Mouse (Mus musculus) lung, embryonic 14.5 days (tissue): ENCODE results near the gene Slc35e3. TPM values are rescaled to one million over a fixed set of nuclear protein-coding genes. Genes with fewer than 3 reads are reported as not detected.

Experiments used
- ATAC-seq: fragments of 200-750 bp; cut with Nextera tagmentation; 2 replicates; pipeline ENCODE4 v1.8.0; 2017; ENCODE audit warnings: mild to moderate bottlenecking, moderate TSS enrichment, moderate library complexity; ENCODE audit not compliant: insufficient read depth
- DNase-seq: peaks from one replicate; pipeline ENCODE4 v3.0.0-alpha.2; 2015
- H3K27ac ChIP-seq: fragments of 300-500 bp; sonication (generic); 2 replicates; pipeline ENCODE4 v1.5.1; 2014; ENCODE audit warnings: low read depth, mild to moderate bottlenecking, moderate library complexity
- H3K27me3 ChIP-seq: fragments of 300-500 bp; sonication (generic); 2 replicates; pipeline ENCODE4 v1.6.1; 2014; ENCODE audit warnings: low read length, control low read depth; ENCODE audit not compliant: insufficient read depth
- H3K36me3 ChIP-seq: fragments of 300-500 bp; sonication (generic); 2 replicates; pipeline ENCODE4 v1.6.1; 2014; ENCODE audit warnings: control low read depth; ENCODE audit not compliant: insufficient read depth
- H3K4me1 ChIP-seq: fragments of 300-500 bp; sonication (generic); 2 replicates; pipeline ENCODE4 v1.6.1; 2014; ENCODE audit warnings: antibody characterized with exemption, control low read depth; ENCODE audit not compliant: insufficient read depth
- H3K4me2 ChIP-seq: fragments of 300-500 bp; sonication (generic); 2 replicates; pipeline ENCODE4 v1.6.1; 2014; ENCODE audit warnings: mild to moderate bottlenecking
- H3K4me3 ChIP-seq: fragments of 300-500 bp; sonication (generic); 2 replicates; pipeline ENCODE4 v1.5.1; 2014; ENCODE audit warnings: low read depth, low read length
- H3K9ac ChIP-seq: fragments of 300-500 bp; sonication (generic); 2 replicates; pipeline ENCODE4 v1.6.1; 2014
- H3K9me3 ChIP-seq: fragments of 300-500 bp; sonication (generic); 2 replicates; pipeline ENCODE4 v1.6.1; 2016; ENCODE audit warnings: low read depth, low read length, control low read depth
- CTCF ChIP-seq: IDR thresholded peaks from 2 replicates; pipeline ENCODE4 v1.5.1; 2016; ENCODE audit warnings: antibody characterized with exemption, low read depth
- WGBS: fragments of 180-500 bp; shearing (Covaris S2); extraction: QIAGEN DNeasy Blood & Tissue Kit; methylation state at CpG from one replicate; pipeline ENCODE4 v1.1.7; 2014; 5-methylcytosine and 5-hydroxymethylcytosine counted together
- polyA plus RNA-seq: library from polyadenylated mRNA; unstranded; fragments of >200 nt; fragmentation: Nextera tagmentation; extraction: Ambion mirVana; gene quantifications from 2 replicates; pipeline ENCODE4 v1.2.1, GENCODE M21; 2014

Gene Slc35e3
- polyA plus RNA-seq, 1 experiment from 2014 or later, result 16.7 TPM

- H3K9me3 ChIP-seq, result no peaks in the 10 kb centered on the region
Observed at GRCm38 (mm10) chr10:117702024-117702833, 43.9 kb downstream of the Slc35e3 start.

GRCm38 (mm10) chr10:117701034-117701829 lies 44.9 kb downstream of the Slc35e3 start:
- no peaks in the 10 kb centered on the region for H3K9me3 ChIP-seq
- no peak overlapping the region for H3K4me2 ChIP-seq
- H3K4me3 ChIP-seq, result no peak overlapping the region
- ATAC-seq, result no peak
- no peaks in the 10 kb centered on the region for H3K27me3 ChIP-seq
- no peak overlapping the region for H3K9ac ChIP-seq
- H3K27ac ChIP-seq, result no peak overlapping the region
- H3K4me1 ChIP-seq, result no peaks in the 10 kb centered on the region
- no peak for DNase-seq
- WGBS, result 87% methylated on average over 6 of the region's 6 CpGs
- H3K36me3 ChIP-seq, result peaks cover 93% of the 10 kb centered on the region
- TF ChIP-seq CTCF, result no peak

More at GRCm38 (mm10) chr10:117702024-117702833, 43.9 kb downstream of the Slc35e3 start:
- no peaks in the 10 kb centered on the region for H3K4me1 ChIP-seq
- no peaks in the 10 kb centered on the region for H3K27me3 ChIP-seq
- no peak for TF ChIP-seq CTCF
- no peak overlapping the region for H3K4me2 ChIP-seq
- no peak overlapping the region for H3K27ac ChIP-seq
- ATAC-seq (no peak), DNase-seq (no peak)
- H3K4me3 ChIP-seq, result no peak overlapping the region
- peaks cover 93% of the 10 kb centered on the region for H3K36me3 ChIP-seq
- 92% methylated on average over 6 of the region's 6 CpGs for WGBS
- H3K9ac ChIP-seq, result no peak overlapping the region

GRCm38 (mm10) chr10:117700450-117700849 lies 45.7 kb downstream of the Slc35e3 start:
- WGBS, result 95% methylated on average over 1 of the region's 1 CpGs
- TF ChIP-seq CTCF, result no peak
- no peak overlapping the region for H3K27ac ChIP-seq
- ATAC-seq (no peak), DNase-seq (no peak)
- no peaks in the 10 kb centered on the region for H3K27me3 ChIP-seq
- no peak overlapping the region for H3K4me2 ChIP-seq
- no peak overlapping the region for H3K4me3 ChIP-seq
- H3K9me3 ChIP-seq, result no peaks in the 10 kb centered on the region
- H3K4me1 ChIP-seq, result no peaks in the 10 kb centered on the region
- no peak overlapping the region for H3K9ac ChIP-seq
- peaks cover 96% of the 10 kb centered on the region for H3K36me3 ChIP-seq

DNA sequence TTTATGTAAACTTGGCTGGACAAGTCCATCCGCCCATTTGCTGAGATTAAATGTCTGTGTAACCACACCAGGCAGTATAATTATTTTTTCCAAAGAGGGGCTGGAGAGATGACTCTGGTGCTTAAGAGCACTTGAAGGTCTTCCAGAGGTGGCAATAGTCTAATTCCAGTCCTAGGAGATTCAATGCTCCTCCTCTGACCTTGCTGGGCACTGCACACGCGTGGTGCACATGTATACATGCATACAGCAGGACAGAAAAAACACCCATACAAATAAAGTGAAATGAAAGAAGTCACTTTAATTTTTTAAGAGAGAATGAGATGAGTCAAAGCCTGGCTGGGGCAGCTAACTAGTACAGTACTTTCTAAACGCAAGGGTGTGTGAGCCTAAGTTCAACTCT lies 46.3 kb downstream of the Slc35e3 start:
- Histone ChIP-seq H3K36me3 (peaks cover 96% of the 10 kb centered on the region), H3K27ac (no peak overlapping the region), H3K27me3 (no peaks in the 10 kb centered on the region), H3K4me2 (no peak overlapping the region), H3K9ac (no peak overlapping the region), H3K4me1 (no peaks in the 10 kb centered on the region), H3K9me3 (no peaks in the 10 kb centered on the region), H3K4me3 (no peak overlapping the region)
- no peak for TF ChIP-seq CTCF
- DNase-seq (no peak), ATAC-seq (no peak)
- 93% methylated on average over 4 of the region's 4 CpGs for WGBS

DNA sequence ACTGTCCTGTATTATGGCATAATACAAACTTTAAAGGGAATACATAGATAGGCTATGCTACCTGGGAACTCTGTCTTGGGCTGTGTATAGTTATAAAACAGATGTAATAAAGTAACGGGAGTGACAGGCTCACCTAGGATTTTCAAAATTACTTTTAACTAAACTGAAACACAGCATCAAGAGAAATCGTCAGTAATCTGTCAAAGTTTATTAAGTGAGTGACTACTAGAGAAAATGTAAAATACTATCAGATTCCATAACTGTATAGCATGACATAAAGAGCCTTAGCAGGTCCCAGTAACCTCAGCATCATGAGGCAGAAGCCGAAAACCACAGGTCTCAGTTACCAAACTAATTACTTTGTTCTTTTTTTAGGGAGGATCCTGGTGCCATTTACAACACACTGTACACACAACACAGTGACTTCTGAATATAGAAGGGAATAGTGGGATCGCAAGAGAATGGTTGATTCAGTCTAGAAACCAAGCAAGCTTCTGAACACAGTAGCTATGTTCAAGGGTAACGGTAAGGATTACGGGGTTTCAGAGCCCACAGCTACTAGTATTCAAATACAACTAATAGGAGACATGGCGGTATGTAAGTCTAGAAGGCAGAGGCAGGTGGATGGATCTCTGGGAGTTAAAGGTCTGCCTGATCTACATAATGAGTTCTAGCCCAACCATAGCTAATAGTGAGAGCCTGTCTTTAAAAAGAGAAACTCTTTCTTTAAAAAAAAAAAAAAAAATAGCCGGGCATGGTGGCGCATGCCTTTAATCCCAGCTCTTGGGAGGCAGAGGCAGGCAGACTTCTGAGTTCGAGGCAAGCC lies 47.6 kb downstream of the Slc35e3 start:
- no peak for DNase-seq
- no peak overlapping the region for H3K27ac ChIP-seq
- no peak overlapping the region for H3K9ac ChIP-seq
- peaks cover 94% of the 10 kb centered on the region for H3K36me3 ChIP-seq
- H3K27me3 ChIP-seq, result no peaks in the 10 kb centered on the region
- TF ChIP-seq CTCF, result no peak
- no peak overlapping the region for H3K4me3 ChIP-seq
- no peaks in the 10 kb centered on the region for H3K9me3 ChIP-seq
- ATAC-seq, result no peak
- WGBS, result 95% methylated on average over 10 of the region's 10 CpGs
- H3K4me2 ChIP-seq, result no peak overlapping the region
- H3K4me1 ChIP-seq, result no peaks in the 10 kb centered on the region

GRCm38 (mm10) chr10:117697561-117698115 lies 48.5 kb downstream of the Slc35e3 start:
- ATAC-seq (no peak; the same call in 1 of the 2 replicates), DNase-seq (no peak)
- TF ChIP-seq CTCF, result no peak
- Histone ChIP-seq H3K9me3 (no peaks in the 10 kb centered on the region), H3K27ac (no peak overlapping the region), H3K4me2 (no peak overlapping the region), H3K27me3 (no peaks in the 10 kb centered on the region), H3K36me3 (peaks cover 91% of the 10 kb centered on the region), H3K9ac (no peak overlapping the region), H3K4me3 (no peak overlapping the region), H3K4me1 (no peaks in the 10 kb centered on the region)
- 98% methylated on average over 3 of the region's 3 CpGs for WGBS
